Mouse (Mus musculus) kidney, embryonic 16.5 days (tissue): Measurements from ENCODE around the gene 4931400O07Rik. TPM values are rescaled to one million over a fixed set of nuclear protein-coding genes. Genes with fewer than 3 reads are reported as not detected.

Source experiments
- ATAC-seq: fragments of 200-750 bp; cut with Nextera tagmentation; 2 replicates; pipeline ENCODE4 v1.8.0; 2017; ENCODE audit warnings: moderate TSS enrichment; ENCODE audit not compliant: low FRiP score, low TSS enrichment
- H3K27ac ChIP-seq: fragments of 300-500 bp; sonication (generic); 2 replicates; pipeline ENCODE4 v1.5.1; 2014; ENCODE audit warnings: low read length
- H3K27me3 ChIP-seq: fragments of 300-500 bp; sonication (generic); 2 replicates; pipeline ENCODE4 v1.6.1; 2014; ENCODE audit warnings: low read length, control low read depth, mixed read lengths; ENCODE audit not compliant: insufficient read depth
- H3K36me3 ChIP-seq: fragments of 300-500 bp; sonication (generic); 2 replicates; pipeline ENCODE4 v1.6.1; 2014; ENCODE audit warnings: low read length, control low read depth, mixed read lengths; ENCODE audit not compliant: insufficient read depth
- H3K4me1 ChIP-seq: fragments of 300-500 bp; sonication (generic); 2 replicates; pipeline ENCODE4 v1.6.1; 2014; ENCODE audit warnings: low read length, control low read depth, mixed read lengths; ENCODE audit not compliant: insufficient read depth
- H3K4me2 ChIP-seq: fragments of 300-500 bp; sonication (generic); replicated peaks from 2 replicates; pipeline ENCODE4 v1.6.1; 2014; ENCODE audit warnings: low read depth, low read length
- H3K4me3 ChIP-seq: fragments of 300-500 bp; sonication (generic); 2 replicates; pipeline ENCODE4 v1.5.1; 2014; ENCODE audit warnings: mild to moderate bottlenecking, low read length
- H3K9ac ChIP-seq: fragments of 300-500 bp; sonication (generic); replicated peaks from 2 replicates; pipeline ENCODE4 v1.6.1; 2014; ENCODE audit warnings: low read length
- H3K9me3 ChIP-seq: fragments of 300-500 bp; sonication (generic); 2 replicates; pipeline ENCODE4 v1.6.1; 2016; ENCODE audit warnings: low read length, control low read depth
- WGBS: fragments of 180-500 bp; shearing (Covaris S2); extraction: QIAGEN DNeasy Blood & Tissue Kit; methylation state at CpG from one replicate; pipeline ENCODE4 v1.1.7; 2014; 5-methylcytosine and 5-hydroxymethylcytosine counted together
- polyA plus RNA-seq: library from polyadenylated mRNA; unstranded; fragments of >200 nt; fragmentation: Nextera tagmentation; extraction: Ambion mirVana; gene quantifications from 2 replicates; pipeline ENCODE4 v1.2.1, GENCODE M21; 2015

Gene 4931400O07Rik
- not detected in 2 replicates for polyA plus RNA-seq

DNA sequence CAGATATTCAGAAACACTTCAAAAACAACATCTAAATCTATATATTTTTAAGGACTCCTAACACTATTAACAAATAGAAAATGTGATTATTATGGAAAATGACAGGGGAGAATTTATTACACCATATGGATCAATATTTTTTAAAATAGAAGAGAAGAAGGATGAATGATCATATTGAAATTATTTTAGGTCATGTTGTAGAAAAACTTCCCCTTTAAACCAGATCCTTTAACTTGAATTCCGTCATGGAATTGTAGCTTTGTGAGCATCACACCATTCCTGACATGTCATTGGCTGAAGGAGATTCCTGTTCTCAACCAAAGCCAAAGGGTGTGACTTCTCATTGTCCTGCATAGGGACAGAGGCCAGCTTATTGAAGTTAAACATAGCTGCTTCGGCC, at the start of gene 4931400O07Rik:
4931400O07Rik (plus strand) TSS at position 301 of the 400 bp plus-strand sequence.
- no peak within 1 kb of the TSS for H3K4me2 ChIP-seq
- H3K27me3 ChIP-seq = no peaks in the 10 kb centered on the region
- H3K9ac ChIP-seq = no peak within 1 kb of the TSS
- no peaks in the 10 kb centered on the region for H3K4me1 ChIP-seq
- no peak within 1 kb of the TSS for H3K4me3 ChIP-seq
- 87% methylated on average over 2 of the region's 2 CpGs for WGBS
- H3K27ac ChIP-seq = no peak within 1 kb of the TSS
- ATAC-seq = no peak
- no peaks in the 10 kb centered on the region for H3K9me3 ChIP-seq
- H3K36me3 ChIP-seq = no peaks in the 10 kb centered on the region

Other genes with a start within 250 kb of the 4931400O07Rik start
- gene 4933402E13Rik, start 184.5 kb upstream of the 4931400O07Rik start, polyA plus RNA-seq = 0.16 and 0.18 TPM in 2 replicates